Mouse (Mus musculus): ENCODE results near the gene Tnrc6b.

DNA sequence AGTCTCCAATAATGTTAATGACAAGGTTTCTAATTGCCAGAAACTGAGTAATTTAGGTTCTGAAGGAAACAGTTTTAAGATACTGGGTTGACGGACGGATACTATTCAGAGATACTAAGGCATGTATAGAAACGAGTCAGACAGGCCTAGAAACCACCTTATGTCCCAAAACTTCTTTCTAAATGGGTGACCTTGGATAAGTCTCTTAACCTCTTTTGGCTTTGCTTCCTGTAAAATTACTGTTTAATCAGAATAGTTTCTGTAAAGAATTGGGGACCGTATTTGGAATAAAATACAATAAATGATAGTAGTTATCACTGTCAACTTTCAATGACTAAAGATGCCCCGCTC lies 881 bp upstream of the Tnrc6b start:
- TF ChIP-seq ZC3H11A (IDR thresholded peaks at IDR 0.05; ENCODE audit: borderline replicate concordance, low read depth, low read length) (no peak), ZNF384 (IDR thresholded peaks at IDR 0.05; ENCODE audit: low read depth, low read length) (no peak), HCFC1 (IDR thresholded peaks at IDR 0.05; ENCODE audit: borderline replicate concordance, insufficient read depth, low read length) (no peak), MAFK (IDR thresholded peaks at IDR 0.05; ENCODE audit: insufficient read depth, low read depth, low read length) (no peak), CHD2 (IDR thresholded peaks at IDR 0.05; ENCODE audit: low read depth, low read length) (no peak)

All from ES-E14 (cell line).